Mouse (Mus musculus) liver, adult 2 months (tissue): ENCODE results near the gene Tfb2m.

Experiments
- CTCF ChIP-seq: fragments of 200-500 bp; IDR thresholded peaks from 2 replicates; pipeline ENCODE4 v1.5.1; 2011; ENCODE audit warnings: low read depth, low read length, control low read depth
- POLR2A ChIP-seq: fragments of 200-500 bp; IDR thresholded peaks from 2 replicates; pipeline ENCODE4 v1.6.1; 2011; ENCODE audit warnings: low read length, control low read depth; ENCODE audit not compliant: insufficient read depth; ENCODE audit errors: extremely low read depth

GRCm38 (mm10) chr1:179556921-179557320, 10.9 kb upstream of the Tfb2m start:
- TF ChIP-seq POLR2A (no peak), CTCF (no peak)
